Mouse (Mus musculus): Measurements from ENCODE around the gene Adamts16. TPM values are rescaled to one million over a fixed set of nuclear protein-coding genes. Genes with fewer than 3 reads are reported as not detected.

The Adamts16 gene
- total RNA-seq, 2 experiments from 2014 or later, result 4.4 to 4.7 TPM

DNA sequence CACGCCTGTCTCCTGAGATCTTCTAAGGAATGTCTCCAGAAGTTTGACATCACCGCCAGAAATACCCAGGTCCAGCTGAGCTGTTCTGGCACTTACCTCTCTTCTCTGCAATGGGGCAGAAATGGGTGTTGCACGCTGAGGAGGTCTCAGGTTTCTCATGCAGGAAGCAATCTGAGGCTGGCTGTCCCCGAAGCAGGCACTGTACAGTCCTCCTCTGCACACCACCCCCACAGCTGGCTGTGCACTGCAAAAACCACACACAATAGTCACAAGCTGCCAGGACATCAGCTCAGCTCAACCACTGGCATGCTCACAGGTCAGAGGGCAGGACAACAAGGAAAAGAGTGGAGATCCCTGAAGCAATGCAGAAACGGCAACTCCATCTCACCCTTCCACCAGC is 111.6 kb downstream of the Adamts16 start:
- no peak for DNase-seq (ENCODE audit: low spot score in 2 of 2)
- intact Hi-C loops (cut with DNase I), result no loop called here

DNA sequence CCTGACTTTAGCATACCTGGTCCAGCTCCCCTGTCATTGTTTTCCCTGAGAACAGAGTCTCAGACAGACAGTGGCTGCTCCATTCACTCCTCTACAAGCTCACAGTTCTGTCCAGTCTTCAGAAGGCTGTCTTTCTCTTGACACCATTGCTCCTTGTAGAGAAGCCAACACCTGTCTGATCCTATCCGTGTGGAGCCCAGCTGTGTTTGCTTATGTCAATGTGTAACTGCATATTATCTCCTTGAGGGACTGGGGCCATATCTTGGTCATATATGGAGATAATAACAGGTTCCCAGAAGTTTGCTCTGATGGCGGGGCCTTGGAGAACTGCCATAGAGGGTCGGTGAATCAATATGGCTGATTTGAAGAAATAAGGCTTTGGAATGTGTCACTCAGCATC is 115.4 kb downstream of the Adamts16 start:
- DNase-seq (ENCODE audit: low spot score in 2 of 2), result no peak
- intact Hi-C loops (cut with DNase I), result no loop called here

DNA sequence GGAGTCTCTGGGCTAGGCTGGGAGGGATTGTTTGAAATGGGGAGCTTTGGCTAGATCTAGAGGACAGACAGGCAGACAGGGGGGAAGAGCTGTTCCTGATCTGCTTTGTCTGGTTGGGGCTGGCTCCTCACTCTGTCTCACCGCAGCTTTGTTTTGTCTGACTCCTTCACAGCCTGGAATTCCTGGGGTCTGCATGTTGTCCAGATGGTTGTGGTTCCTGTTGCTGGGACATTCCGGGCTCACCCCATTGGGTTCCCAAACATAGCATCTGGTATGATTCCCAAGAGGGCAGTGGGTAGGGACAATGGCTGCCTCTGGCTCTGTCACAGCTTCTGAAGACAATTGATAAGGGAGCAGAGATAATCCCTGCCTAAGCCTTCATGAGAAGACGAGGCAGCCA is 117.0 kb downstream of the Adamts16 start:
- intact Hi-C loops (cut with DNase I), result no loop called here

DNA sequence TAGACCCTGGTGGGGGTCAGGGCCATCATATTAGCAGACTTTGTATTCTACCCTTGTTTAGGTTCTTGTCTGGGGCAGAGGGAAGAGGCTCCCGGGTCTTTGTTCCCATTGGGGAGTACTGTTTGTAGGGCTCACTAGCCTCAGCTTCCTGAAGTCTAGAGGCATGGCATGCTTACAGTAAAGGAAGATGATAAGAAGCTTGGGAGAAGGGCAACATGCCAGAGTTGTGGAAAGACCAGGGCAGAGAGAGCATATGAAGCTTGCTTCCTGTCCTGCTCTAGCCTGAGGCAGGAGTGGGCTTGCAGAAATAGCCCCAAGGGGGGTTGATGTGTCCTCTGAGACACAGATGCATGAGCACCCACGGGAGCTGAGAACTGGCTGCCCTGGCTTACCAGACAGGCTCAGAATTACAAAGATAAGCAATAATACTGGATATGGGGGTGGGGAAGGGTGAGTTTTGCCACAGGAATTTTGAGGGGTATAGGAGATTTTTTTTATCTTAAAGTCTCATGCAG is 117.4 kb downstream of the Adamts16 start:
- intact Hi-C loops (cut with DNase I), result no loop called here
- DNase-seq (ENCODE audit: low spot score in 2 of 2), result no peak

More for the DNA sequence above, 117.0 kb downstream of the Adamts16 start:
- DNase-seq (ENCODE audit: low spot score in 2 of 2), result no peak

DNA sequence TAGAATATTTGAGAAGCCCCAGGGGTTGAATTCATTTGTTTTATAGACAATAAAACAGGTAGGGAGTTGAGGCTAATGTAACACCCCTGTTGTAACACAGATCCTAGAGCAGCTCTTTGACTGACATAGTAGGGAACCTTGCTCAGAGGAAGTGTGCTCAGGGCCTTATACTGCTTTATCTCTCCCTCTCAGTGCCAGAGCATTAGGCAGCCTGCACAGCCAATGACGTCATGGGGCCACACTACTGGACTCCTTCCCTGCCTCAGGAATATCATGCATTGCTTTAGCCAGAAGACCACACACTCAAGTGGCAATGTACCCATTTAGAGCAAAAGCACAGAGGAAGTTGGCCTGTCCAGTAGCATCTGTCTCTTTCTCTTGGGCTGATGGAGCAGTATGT is 121.6 kb downstream of the Adamts16 start:
- intact Hi-C loops (cut with DNase I), result no loop called here
- no peak for DNase-seq (ENCODE audit: low spot score in 2 of 2)

DNA sequence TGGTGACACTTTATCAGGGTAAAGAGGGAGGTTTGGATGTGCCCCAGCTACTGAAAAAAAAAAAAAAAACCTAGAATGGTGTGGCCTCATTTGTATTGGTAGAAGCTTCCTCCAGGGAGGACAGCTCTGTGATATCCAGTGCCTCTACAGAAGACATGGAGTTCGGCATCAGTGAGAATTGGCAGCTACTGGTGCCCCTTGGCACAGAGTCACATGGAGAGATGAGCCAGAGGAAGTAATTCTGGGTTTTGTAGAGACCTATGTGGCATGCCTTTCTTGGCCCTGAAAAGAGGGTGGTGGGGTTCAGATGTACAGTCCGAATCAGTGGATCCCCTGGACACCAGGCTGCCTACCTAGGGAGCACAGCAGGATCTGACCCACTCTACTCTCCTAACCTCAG is 122.8 kb downstream of the Adamts16 start:
- DNase-seq (ENCODE audit: low spot score in 2 of 2), result no peak
- intact Hi-C loops (cut with DNase I), result no loop called here

DNA sequence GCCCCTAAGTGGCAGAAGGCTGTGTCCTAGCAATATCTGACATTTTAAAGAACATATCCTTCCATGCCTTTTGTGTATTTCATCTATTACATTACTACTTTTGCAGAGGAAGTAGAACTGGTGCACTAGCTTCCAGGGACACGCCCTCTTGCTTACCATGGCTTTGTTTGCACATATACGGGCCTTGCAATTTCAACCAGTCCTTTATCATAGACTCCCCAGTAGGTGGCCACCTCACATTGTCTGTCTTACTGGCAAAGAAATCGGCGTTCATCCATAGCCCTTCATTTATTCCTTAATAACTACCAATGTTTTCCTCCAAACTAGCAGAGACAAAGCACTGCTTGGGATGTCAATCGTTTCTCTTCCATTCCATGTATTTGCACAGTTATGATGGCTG is 125.6 kb downstream of the Adamts16 start:
- intact Hi-C loops (cut with DNase I), result no loop called here

DNA sequence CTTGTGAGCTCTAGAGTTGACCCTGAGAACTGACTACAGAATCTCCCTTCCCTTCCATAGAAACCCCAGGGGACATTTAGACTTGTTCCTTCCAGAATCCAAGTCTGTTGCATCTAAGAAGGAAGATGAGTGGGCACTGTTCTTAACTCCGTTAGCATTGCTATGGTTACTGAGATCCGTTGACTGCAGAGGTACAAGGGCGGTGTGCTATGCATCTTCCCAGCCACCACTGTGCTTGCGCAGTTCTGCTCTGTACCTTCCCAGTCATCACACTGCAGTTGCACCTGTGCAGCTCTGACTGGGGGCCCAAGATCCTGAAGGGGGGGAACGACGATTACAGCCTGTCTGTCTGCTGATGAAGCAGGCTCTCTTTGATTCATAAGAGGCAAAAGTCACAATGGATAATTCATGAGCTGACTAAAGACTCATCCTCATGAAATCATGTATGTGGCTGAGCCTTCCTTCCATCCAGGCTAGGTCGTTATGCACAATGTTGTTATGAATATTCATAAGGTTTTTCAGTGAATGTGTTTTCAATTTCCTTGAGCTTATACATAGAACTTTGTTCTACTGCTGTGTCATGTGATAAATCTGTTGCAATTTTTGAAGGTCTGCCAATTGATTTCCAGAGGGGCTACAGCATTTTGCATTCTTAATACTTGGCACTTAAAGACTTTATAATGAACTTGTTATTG is 127.4 kb downstream of the Adamts16 start:
- intact Hi-C loops (cut with DNase I), result no loop called here
- peak; percentile 54 to 83 for DNase-seq (ENCODE audit: low spot score in 2 of 2)

More for the DNA sequence above, 125.6 kb downstream of the Adamts16 start:
- no peak for DNase-seq (ENCODE audit: low spot score in 2 of 2)

DNA sequence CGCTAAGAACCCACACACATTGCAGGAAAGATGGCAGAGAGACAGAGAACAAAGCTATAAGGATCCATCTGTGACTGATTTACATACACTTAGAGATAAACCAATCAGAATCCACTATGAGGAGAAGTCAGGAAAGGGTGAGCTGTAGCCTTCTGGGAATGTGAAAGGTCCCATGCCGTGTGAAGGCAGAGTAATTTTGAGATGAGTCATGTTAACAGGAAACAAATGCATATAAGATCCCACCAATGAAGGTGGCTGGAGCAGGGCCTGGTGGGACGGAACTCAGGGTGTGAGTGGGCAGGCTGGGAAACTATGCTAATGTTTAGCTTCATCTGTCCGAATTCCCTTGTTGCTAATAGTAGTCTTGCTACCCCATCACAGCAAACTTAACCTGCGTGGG is 128.3 kb downstream of the Adamts16 start:
- intact Hi-C loops (cut with DNase I), result no loop called here
- no peak for DNase-seq (ENCODE audit: low spot score in 2 of 2)

DNA sequence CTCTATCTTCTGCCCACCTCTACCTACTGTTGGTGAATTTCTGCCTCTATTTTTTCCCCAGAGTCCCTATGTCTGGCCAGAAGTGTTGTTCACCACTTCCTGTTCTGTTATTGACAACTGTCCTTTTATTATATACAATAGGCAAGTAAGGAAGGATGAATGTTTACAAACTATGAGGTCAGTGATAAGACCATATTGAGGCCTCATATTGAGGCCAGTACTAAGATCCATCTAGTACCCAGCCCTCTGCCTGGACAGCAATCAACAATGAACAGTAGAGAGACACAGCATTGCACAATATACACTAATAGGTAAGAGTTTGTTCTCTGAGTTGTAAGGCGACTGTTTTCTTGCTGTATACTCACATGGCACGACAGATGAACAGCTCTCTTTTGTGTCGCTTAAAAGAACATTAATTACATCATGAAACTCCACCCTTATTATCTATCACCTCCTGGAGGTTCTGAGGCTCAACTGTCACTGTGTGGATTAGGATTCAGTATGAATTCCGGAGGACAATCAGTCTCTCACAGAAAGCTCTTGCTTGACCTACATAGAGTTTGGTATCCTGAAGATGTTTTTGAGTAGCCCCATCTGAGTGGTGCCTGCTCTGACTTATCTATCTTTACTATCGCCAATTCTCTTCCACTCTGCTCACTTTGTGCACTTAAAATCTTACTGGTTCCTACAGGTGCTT is 134.3 kb downstream of the Adamts16 start:
- intact Hi-C loops (cut with DNase I), result no loop called here

DNA sequence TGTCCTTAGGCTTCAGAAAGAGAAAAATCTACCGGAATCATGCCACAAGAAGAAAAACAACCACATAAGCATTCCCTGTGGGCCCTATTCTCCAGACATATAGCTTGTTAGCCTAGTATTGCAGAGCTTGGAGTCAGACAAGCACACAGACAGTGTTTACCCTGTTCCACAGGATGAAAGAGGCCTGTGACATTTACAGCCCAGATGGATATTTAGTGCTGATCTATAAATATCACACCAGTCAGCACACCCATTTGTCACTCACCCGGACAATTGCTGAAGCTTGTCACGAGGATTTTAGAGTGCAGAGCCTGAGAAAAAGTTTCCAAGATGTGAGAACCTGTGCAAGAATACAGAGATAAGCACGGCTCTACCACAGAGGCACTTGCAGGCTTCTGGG is 138.7 kb downstream of the Adamts16 start:
- no peak for DNase-seq (ENCODE audit: low spot score in 2 of 2)
- intact Hi-C loops (cut with DNase I), result no loop called here

More for the DNA sequence above, 134.3 kb downstream of the Adamts16 start:
- no peak for DNase-seq (ENCODE audit: low spot score in 2 of 2)

DNA sequence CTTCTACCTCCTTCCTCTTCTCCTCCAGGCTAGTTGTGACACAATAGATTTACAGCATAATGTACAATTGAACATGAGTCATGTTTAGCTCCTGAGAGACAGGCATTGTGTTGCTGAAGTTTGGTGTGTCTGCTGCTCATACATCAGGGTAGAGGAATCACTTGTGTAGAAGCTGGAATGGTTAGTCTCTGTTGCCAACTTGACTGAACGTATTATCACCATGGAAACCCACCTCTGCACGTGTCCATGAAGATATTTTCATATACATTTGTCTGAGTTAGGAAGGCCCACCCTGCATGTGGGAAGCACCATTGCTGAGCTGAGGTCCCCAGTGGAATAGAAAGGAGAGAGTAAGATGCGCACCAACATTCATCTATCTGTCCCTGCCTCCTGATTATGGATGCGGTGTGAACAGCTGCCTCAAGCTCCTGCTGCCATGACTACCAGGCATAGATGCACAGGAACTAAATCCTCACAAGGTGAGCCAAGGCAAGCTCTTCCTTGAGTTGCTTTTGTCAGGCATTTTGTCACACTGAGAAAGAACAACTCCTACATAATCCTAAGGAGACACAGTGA is 142.7 kb downstream of the Adamts16 start:
- intact Hi-C loops (cut with DNase I), result no loop called here
- DNase-seq (ENCODE audit: low spot score in 2 of 2), result peak; percentile 47 to 85

DNA sequence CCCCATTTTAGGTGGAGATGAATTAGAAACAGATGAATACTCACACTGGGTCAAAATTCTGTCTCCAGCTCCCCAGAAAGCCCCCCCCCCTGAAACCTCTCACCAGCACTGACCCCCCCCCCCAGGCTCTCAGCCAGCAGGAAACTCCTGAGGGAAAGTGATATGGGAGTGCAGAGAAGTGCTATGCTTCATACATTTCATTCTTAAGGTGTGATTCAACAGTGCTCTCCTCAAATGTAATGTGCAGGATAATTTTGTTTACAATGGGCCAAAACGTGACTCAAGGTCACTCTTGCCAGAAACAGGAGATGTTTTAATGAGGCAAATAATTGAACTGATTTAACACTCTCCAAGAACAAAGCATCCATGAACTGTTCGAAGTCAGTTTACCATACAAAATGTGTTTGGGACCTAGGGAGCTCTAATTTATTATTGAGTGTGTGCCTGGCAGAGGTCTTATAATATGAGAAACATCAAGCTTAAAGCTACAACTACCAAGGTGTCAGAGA is 152.1 kb downstream of the Adamts16 start:
- intact Hi-C loops (cut with DNase I), result no loop called here
- DNase-seq (ENCODE audit: low spot score in 2 of 2), result no peak

DNA sequence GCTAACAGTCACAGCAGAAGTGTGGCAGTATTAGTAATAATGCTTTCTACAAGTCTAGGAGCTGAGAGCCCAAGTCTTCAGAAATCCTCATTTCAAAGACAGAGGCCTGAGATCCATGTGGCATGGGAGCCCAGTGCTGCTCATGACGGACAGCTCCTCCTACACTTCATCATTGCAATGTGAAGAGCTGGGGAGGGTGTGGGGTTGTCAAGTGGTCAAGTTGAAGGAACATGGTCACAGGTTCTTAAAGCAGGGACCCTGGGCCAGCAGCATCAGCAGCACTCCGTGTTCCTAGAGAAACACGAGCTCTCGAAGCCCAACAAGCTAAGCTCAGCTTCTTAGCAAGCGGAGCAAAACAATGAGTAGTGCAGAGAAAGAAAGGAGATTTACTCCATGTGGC is 155.8 kb downstream of the Adamts16 start:
- DNase-seq (ENCODE audit: low spot score in 2 of 2), result no peak
- intact Hi-C loops (cut with DNase I), result no loop called here

DNA sequence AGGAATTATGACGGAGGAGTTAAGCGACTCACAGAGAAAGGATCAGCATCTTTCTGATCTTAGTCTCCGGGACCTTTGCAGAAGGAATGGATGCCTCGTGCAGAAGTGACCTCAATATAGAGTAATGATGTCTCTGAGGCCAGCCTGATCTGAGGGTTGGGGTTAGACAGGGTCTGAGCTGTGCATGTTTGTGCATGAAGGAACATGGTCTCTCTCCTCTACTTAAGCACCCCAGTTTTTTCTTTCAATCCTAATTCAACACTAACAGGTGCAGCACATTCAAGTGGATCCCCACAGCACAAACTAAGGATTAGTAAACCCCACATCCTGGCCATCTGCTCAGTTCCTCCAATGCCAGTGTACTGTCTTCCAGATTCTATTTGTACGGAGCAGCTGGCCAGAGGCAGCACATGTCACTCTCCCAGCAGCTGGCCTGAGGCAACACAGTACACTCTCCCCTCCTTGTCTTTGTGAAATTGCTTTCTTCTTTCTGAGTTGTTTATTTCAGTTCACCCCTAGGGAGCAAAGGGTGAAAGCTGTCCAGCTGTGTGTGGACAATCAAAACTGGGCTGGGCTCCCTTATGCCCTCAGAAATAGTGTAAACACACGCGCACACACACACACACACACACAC is 156.5 kb downstream of the Adamts16 start:
- intact Hi-C loops (cut with DNase I), result no loop called here
- no peak for DNase-seq (ENCODE audit: low spot score in 2 of 2)

DNA sequence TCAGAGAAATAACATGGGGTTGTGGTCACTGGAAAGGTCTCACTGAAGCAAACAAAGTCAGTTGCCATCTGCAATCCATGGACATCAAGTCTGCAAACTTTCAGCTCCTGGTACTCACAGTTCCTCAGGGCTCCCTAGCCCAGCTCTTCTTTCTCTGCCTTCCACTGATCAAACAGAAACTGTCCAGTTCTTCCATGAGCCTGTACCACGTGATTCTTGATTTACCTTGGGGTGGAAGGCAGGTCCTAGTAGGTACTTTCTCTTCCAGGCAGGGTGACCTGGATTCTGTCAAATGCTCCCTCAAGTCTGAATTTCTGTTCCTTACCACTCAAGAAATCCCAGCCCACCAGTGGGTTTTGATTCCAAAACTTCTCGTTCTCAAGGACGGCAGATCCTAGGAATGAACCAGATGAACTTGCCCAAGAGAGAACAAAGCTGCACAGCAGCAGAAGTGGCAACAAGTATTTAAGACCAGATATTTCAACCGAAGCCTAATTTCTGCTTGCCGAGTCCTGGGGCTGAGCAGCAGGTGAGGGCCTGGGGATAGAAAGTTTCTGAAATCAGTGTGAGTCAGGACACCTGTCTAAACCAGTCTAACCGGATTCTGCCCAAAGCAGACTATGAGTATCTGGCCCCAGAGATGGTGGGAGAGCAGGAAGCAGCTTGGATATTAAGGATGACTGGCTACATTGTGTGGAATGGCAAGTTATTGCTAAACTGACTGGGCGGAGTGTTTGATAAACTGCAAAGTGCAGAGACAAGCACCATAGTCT is 160.0 kb downstream of the Adamts16 start:
- DNase-seq (ENCODE audit: low spot score in 2 of 2), result no peak
- intact Hi-C loops (cut with DNase I), result no loop called here

DNA sequence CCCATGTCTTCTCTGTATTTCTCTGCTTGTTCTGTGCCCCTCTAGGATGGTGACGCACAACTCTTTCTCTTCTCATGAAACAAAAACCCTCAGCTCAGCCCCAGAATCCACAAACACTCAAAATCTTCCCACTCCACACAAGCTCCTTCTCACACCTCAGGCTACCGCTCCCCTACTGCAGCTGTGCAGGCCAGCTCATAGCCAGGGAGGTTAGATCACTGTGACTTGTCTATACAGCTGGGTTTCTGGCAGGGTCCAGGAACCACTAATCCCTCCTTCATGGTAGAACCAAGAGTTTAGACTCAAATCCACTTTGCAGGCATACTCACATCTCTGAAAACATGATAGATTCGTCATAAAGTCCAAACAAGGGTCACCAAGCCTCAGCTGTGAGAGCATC is 161.3 kb downstream of the Adamts16 start:
- DNase-seq (ENCODE audit: low spot score in 2 of 2), result no peak
- intact Hi-C loops (cut with DNase I), result no loop called here

Measured in left cerebral cortex, postnatal 25 days (tissue).